Mouse (Mus musculus) liver, adult 2 months (tissue): ENCODE results near the gene Car10.

ENCODE experiments used
- CTCF ChIP-seq: fragments of 200-500 bp; IDR thresholded peaks from 2 replicates; pipeline ENCODE4 v1.5.1; 2011; ENCODE audit warnings: low read depth, low read length, control low read depth
- POLR2A ChIP-seq: fragments of 200-500 bp; IDR thresholded peaks from 2 replicates; pipeline ENCODE4 v1.6.1; 2011; ENCODE audit warnings: low read length, control low read depth; ENCODE audit not compliant: insufficient read depth; ENCODE audit errors: extremely low read depth

DNA sequence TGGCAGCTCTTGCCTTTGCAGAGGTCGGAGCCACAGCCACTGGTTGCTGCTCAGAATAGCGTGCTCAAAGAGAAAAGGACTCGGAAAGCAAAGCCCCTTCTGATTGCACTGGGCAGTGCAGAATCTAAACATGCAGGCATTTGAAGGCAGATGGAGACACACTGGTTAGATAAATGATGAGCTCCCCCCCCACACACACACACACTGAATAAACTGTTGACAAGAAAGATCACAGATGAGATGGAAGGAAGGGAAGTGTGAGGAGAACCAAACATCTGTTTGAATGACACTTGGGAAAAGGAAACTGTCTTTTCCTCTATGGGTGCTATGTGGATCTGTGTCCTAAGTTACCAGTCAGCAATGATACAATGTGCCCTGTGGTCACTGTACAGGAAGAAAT is 349.7 kb downstream of the Car10 start:
- no peak for TF ChIP-seq CTCF
- TF ChIP-seq POLR2A, result no peak
